Mouse (Mus musculus) myocyte (in vitro differentiated cells): ENCODE measurements at regions not wholly inside any gene's neighbourhood (a gene's known extent, or its start where the extent isn't known, plus 50 kb on each side); places are given as distances from the start of the nearest gene placed in this dataset.

Experiments
- E2F4 ChIP-seq: IDR thresholded peaks from one replicate; pipeline ENCODE4 v1.6.1; 2011; ENCODE audit warnings: mild to moderate bottlenecking, control low read depth, moderate library complexity; ENCODE audit not compliant: insufficient read depth
- MYOD1 ChIP-seq, 3 experiments: IDR thresholded peaks; one replicate each; pipeline ENCODE4 v1.6.1; 2011; ENCODE audit warnings: control low read depth in 2 of 3, low read depth in 2 of 3, mild to moderate bottlenecking in 2 of 3, moderate library complexity in 1 of 3; ENCODE audit not compliant: insufficient read length in 2 of 3, control insufficient read depth in 1 of 3
- MYOG ChIP-seq, 3 experiments: IDR thresholded peaks; one replicate each; pipeline ENCODE4 v1.6.1; 2011; ENCODE audit warnings: control low read depth in 2 of 3, low read depth in 2 of 3, mild to moderate bottlenecking in 2 of 3; ENCODE audit not compliant: insufficient read length in 2 of 3, control insufficient read depth in 1 of 3, insufficient read depth in 1 of 3
- POLR2A ChIP-seq: IDR thresholded peaks from one replicate; pipeline ENCODE4 v1.6.1; 2011; ENCODE audit warnings: low read depth, mild to moderate bottlenecking, control low read depth, moderate library complexity; ENCODE audit not compliant: insufficient read length
- SRF ChIP-seq: IDR thresholded peaks from one replicate; pipeline ENCODE4 v1.6.1; 2011; ENCODE audit warnings: low read depth; ENCODE audit not compliant: control insufficient read depth, insufficient read length
- TCF12 ChIP-seq: IDR thresholded peaks from one replicate; pipeline ENCODE4 v1.6.1; 2011; ENCODE audit warnings: mild to moderate bottlenecking, control low read depth; ENCODE audit not compliant: poor library complexity, insufficient read depth, severe bottlenecking
- USF1 ChIP-seq: IDR thresholded peaks from one replicate; pipeline ENCODE4 v1.6.1; 2011; ENCODE audit warnings: low read depth, mild to moderate bottlenecking, control low read depth, moderate library complexity

DNA sequence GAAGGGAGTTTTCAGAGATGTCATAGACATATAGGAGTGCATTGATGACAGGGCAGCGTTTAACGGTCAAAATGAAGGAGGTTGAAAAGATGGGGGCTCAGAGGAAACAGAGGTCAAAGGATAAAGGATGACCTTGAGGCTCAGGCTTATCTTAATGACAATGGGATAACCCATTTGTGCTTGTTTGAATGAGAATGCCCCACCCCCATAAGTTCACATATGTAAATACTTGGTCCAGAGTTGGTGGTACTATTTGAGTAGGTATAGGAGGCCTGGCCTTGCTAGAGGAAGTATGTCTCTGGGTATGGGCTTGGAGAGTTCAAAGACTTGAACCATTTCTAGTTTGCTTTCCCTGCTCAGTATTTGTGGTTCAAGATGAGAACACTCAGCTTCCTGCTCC is 237.4 kb upstream of the Fbxl7 start:
- TF ChIP-seq POLR2A (no peak), MYOG (IDR thresholded peaks at IDR 0.05; ENCODE audit: control insufficient read depth in 1 of 3, insufficient read depth in 1 of 3, insufficient read length in 2 of 3, low read depth in 2 of 3) (no peak), TCF12 (no peak), USF1 (no peak), E2F4 (no peak), MYOD1 (IDR thresholded peaks at IDR 0.05; ENCODE audit: control insufficient read depth in 1 of 3, insufficient read length in 2 of 3, low read depth in 2 of 3) (no peak), SRF (no peak)
